Mouse (Mus musculus): ENCODE measurements around the gene Acrv1.
"Not testable (repeated sequence)": the region's sequence is repeated elsewhere in the genome, so short reads cannot be mapped to it uniquely, and the experiment has no call there.

Acrv1 gene

DNA sequence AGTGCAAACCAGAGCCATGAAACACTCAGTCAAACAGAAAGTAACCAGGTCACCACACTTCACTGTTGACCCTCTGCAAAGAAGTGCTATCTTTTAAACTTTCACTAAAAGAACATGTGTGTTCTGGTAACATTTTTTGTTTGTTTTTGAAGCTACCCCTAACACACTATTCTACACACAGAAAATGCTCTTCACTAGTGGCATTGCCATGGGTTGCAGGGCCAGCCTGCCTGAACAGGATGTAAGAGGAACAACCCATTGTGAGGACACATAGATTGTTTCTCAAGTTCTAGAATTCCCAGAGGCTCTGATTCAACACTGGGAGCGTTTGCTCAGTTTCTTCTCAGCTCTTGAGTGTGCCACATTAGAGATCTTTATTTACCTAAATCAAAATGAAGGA is at the start of gene Acrv1:
TSS of gene Acrv1 (plus strand) at position 301 of the 400 bp plus-strand sequence.
- DNase-seq (ENCODE audit: low spot score) = no peak

DNA sequence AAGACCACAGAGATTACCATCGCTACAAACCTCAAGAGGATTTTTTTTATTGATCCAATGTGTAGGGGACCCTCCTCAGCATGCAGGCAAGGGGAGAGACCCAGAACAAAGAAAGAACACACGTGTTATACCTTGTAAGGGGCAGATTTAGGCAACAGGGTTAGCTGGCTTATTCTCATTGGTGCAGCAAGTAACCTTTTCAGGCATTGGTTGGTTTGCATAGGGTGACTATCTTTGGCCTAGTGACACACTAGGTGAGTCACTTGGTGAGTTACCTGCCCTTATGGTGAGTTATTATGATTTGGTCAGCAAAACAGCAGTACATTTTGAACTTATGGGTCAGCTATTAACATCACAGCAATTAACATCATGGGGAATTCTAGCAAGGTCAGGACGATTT is 49.7 kb upstream of the Acrv1 start, which contains the start of gene A630095E13Rik:
TSS of gene A630095E13Rik (minus strand) at position 101 of the 400 bp plus-strand sequence.
- DNase-seq (ENCODE audit: low spot score) = not testable (repeated sequence)

DNA sequence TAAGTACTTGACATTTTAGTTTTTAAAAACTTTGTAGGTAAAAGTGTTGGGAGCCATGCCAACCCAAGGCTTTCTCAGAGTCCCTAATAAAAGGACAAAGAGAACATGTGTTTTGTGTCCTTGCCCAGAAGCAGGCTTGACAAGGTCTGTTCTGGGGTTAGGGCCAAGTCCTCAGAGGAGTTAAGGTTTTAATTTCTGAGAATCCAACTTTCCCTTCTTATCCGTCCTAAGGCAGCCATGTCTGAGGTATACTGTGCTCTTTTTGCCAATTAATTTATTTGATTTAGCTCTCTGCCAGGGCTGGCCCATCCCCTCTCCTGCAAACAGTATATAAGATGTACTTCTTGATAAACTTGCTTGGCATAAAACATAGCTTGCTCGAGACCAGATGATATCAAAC is 11.6 kb upstream of the Acrv1 start:
- peak; percentile 51 for DNase-seq (ENCODE audit: low spot score)

DNA sequence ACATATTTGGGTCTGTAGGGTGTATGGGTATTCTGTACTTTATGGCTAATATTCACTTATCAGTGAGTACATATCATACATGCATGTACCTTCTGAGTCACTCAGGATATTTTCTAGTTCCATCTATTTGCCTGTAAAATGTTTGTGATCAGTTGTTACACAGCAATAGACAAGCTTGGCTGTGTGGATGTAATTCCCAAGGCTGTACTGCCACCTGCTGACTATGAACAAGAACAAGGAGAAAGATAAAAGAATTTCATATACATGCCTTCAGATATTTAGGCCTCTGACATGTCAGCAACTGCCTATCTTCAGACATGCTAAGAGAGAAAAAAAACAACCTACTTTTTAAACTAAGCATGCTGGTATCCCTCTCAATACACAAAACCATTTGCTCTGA is 5.7 kb upstream of the Acrv1 start:
- DNase-seq (ENCODE audit: low spot score) = peak; percentile 42

DNA sequence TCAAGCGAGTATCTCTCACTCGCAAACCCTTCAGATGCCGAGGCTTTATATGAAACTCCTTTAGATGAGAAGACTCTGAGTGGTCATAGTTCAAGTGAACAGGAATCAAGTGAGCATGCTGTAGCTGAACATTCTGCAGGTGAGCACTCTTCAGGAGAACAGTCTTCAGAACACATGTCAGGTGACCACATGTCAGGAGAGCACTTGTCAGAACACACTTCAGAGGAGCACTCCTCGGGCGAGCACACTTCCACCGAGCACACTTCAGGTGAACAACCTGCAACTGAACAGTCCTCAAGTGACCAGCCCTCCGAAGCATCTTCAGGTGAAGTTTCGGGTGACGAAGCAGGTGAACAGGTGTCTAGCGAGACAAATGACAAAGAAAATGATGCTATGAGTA is 1.3 kb downstream of the Acrv1 start:
- no peak for DNase-seq (ENCODE audit: low spot score)

DNA sequence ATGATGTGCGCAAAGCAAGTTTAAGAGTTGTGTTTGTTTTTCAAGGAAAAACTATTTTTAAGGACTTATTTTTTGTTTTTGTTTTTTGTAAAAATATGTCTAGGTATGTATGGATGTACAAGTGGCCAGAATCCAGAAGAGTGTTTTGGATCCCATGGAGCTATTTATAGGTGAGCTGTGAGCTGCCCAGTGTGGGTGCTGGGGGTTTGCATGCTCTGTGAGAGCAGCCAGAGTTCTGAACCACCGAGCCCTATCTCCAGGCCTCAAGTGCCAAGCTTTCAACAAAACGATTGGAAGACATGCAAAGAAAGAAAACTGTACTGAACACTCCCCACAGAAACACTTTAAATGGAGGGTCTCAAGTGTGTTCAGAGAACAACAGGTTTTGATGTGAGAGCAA is 12.9 kb downstream of the Acrv1 start:
- DNase-seq (ENCODE audit: low spot score) = no peak

DNA sequence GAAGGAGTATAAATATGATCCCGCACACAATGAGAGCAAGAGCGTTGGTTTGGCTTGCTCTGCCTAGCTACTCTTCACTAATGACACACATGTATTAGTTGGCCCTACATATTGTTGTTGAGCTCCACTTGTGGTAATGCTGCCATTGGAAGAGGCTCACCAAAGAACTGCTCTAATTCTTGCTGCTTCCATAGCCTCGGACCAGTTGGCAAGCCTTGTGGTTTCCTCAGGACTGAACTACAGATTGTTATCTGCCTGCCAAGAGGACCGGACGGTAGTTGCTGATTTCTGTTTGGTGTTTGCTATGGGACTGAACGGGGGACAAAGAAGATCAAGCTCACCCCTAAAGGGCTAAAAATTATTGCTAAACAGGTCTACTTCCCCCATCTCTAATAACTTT is 14.3 kb downstream of the Acrv1 start:
- no peak for DNase-seq (ENCODE audit: low spot score)

DNA sequence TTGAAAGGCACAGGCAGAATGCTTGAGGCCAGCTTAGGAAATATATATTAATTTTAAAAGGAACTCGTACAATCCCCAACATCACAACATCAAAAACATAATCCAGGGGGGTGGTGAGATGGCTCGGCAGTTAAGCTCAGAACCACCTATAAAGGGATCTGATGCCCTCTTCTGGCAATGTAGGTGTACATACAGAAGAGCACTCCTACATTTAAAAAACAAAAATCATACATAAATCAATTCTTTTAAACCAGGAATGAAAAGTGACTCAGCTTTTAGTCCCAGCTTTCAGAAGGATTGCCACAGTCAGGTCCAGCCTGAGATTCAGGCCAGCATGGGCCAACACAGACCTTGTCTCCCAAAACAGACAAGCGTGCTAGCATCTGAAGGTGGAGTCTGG is 23.6 kb downstream of the Acrv1 start:
- peak; percentile 15 for DNase-seq (ENCODE audit: low spot score)

DNA sequence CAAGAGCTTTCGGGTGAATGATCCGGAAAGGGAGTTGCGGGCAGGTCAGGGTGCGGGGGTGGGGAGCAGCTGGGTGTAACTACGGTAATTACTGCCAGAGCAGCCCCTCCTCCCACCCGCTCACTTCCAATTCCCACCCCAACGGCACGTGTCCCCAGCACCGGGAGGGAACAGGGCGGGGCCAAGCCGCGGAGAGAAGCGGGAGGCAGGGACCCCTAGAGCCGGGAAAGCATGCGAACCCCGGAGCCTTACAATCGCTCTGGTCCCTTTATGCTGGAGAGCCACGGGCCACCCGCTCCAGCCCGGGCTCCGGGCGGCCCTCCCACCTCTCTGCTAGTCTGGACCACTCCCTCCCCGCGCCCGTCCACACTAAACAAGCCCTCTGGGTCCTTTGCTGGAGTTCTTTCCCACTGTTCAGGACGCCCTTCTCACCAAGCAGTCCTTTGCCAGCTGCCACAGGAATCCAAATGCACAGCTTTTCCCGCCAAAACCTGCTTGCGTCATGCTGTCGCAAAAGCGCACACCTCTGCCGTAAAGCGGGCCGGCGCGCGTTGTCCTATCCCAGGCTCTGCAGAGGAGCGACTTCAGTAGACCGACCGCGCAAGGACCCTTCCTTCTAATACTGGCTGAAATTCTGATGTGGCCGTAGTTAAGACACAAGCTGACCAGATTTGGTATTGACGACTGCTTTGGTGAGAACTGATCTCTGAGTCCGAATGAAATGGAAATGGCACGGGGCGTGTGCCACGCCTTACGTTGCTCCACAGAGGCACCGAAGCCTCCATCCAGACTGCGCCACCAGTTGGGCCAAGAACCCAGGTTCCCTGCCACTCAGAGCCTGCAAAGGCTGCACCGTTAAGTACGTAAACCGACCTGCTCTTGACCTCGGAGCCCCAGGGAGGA is 33.4 kb downstream of the Acrv1 start:
- peak; percentile 87 for DNase-seq (ENCODE audit: low spot score)

DNA sequence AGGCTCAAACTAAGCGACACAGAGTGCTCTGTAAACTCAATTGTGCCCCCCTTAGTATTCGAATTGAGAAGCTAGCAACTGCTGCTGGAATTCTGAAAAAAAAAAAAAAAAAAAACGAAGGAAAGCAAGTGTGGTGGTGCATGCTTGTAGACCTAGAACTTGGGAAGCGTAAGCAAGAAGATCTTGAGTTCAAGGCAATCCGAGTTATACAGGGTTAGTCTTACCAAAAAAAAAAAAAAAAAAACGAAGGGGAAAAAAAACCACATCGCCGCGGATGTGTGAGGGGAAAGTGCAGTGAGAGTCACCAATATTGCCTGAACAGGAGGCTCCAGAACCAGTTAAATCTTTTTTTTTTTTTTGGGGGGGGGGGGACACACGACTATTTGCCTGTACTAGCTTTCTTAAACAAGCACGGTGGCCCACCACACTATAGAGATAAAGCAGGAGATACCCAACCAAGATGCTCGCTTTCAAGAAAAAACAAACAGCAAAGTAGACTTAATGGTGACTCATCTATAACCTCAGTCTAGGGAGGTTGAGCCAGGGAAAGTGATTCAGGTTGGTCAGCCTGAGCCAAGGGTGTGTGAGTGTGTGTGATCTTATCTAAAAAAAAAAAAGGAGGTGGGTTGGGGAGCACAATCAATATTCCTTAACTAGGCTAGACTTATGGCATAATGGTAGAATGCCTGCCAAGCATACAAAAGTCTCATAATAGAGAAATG is 34.2 kb downstream of the Acrv1 start, which contains the start of gene Chek1:
TSS of gene Chek1 (minus strand) at position 32 of the 722 bp plus-strand sequence.
- peak; percentile 20 for DNase-seq (ENCODE audit: low spot score)

Data from adipocyte (in vitro differentiated cells).